Mouse (Mus musculus): ENCODE data around the gene Rftn1.

DNA sequence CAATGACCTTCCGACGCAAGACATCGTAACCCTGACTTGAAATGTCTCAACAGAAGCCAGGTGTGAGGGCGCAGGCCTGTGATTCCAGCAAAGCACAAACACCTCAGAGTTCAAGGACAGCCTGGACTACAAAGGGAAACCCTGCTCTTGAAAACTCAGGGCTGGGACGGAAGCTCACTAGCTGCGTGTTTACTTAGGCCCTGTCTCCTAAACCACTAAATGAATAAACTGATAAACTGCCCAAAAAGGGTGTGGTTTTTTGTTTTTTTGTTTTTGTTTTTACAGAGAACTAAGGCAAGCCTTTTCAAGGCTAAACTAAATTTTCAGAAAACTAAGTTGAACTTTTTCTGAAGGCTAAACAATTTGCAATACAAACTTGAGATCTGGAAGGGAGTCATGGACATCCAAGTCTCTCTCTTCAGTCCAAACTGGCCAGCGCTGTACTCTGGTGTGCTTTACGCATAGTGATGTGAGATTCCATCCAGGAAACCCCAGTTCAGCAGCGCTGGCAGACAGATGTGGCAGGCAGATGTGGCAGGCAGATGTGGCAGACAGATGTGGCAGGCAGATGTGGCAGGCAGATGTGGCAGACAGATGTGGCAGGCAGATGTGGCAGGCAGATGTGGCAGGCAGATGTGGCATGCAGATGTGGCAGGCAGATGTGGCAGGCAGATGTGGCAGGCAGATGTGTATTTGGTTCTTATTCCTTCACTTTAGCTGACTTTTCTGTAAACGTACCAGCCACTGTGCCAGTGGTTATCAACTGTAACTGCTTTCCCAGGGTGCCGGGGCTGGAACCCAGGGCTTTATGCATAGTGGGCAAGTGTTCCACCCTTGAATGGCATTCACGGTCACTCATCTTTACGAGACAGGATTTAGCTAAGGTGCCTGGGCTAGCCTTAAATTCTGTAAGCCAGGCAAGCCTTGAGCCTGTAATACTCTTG, 158.7 kb downstream of the Rftn1 start:
- TF ChIP-seq CTCF (IDR thresholded peaks at IDR 0.05; ENCODE audit: borderline replicate concordance, control insufficient read depth, extremely low read depth, insufficient read depth, low read length, poor library complexity) (no peak), POLR2A (IDR thresholded peaks at IDR 0.05; ENCODE audit: control insufficient read depth, extremely low read depth, insufficient read depth, low read length, poor library complexity) (no peak)

Measured in thymus, adult 2 months (tissue).